Mouse (Mus musculus) neural tube, embryonic 13.5 days (tissue): Measurements from ENCODE around the gene Tln2. TPM values are rescaled to one million over a fixed set of nuclear protein-coding genes. Genes with fewer than 3 reads are reported as not detected.
A peak's percentile ranks its signal among the peaks of the same experiment; 100 is the strongest.

Source experiments
- ATAC-seq: fragments of 200-750 bp; cut with Nextera tagmentation; 2 replicates; pipeline ENCODE4 v1.8.0; 2017; ENCODE audit warnings: low read depth, mild to moderate bottlenecking, moderate TSS enrichment, moderate library complexity
- H3K27ac ChIP-seq: fragments of 300-500 bp; sonication (generic); replicated peaks from 2 replicates; pipeline ENCODE4 v1.5.1; 2015; ENCODE audit warnings: moderate library complexity, mild to moderate bottlenecking, inconsistent platforms
- H3K27me3 ChIP-seq: fragments of 300-500 bp; sonication (generic); 2 replicates; pipeline ENCODE4 v1.6.1; 2015; ENCODE audit warnings: mild to moderate bottlenecking, inconsistent platforms
- H3K36me3 ChIP-seq: fragments of 300-500 bp; sonication (generic); 2 replicates; pipeline ENCODE4 v1.6.1; 2015; ENCODE audit warnings: mild to moderate bottlenecking, inconsistent platforms
- H3K4me1 ChIP-seq: fragments of 300-500 bp; sonication (generic); replicated peaks from 2 replicates; pipeline ENCODE4 v1.6.1; 2015; ENCODE audit warnings: inconsistent platforms
- H3K4me2 ChIP-seq: fragments of 300-500 bp; sonication (generic); 2 replicates; pipeline ENCODE4 v1.6.1; 2015; ENCODE audit warnings: inconsistent platforms, mild to moderate bottlenecking, moderate library complexity
- H3K4me3 ChIP-seq: fragments of 300-500 bp; sonication (generic); 2 replicates; pipeline ENCODE4 v1.5.1; 2015; ENCODE audit warnings: mild to moderate bottlenecking, inconsistent platforms
- H3K9ac ChIP-seq: fragments of 300-500 bp; sonication (generic); 2 replicates; pipeline ENCODE4 v1.6.1; 2015; ENCODE audit warnings: moderate library complexity, mild to moderate bottlenecking, inconsistent platforms
- H3K9me3 ChIP-seq: fragments of 300-500 bp; sonication (generic); 2 replicates; pipeline ENCODE4 v1.6.1; 2016; ENCODE audit warnings: inconsistent platforms
- WGBS: fragments of 180-500 bp; shearing (Covaris S2); methylation state at CpG from one replicate; pipeline ENCODE4 v1.1.7; 2015; 5-methylcytosine and 5-hydroxymethylcytosine counted together
- microRNA counts: library from miRNA; unstranded; fragments of <30 nt; microRNA quantifications from one replicate; lab custom pipeline; 2016
- microRNA-seq: library from miRNA; unstranded; fragments of <30 nt; microRNA quantifications from one replicate; pipeline ENCODE4, GENCODE M21; 2016
- polyA plus RNA-seq: library from polyadenylated mRNA; unstranded; fragments of >200 nt; fragmentation: Nextera tagmentation; extraction: Ambion mirVana; gene quantifications from 2 replicates; pipeline ENCODE4 v1.2.1, GENCODE M21; 2015

Gene Tln2
- polyA plus RNA-seq, 1 experiment from 2014 or later, result 34.7 TPM

DNA sequence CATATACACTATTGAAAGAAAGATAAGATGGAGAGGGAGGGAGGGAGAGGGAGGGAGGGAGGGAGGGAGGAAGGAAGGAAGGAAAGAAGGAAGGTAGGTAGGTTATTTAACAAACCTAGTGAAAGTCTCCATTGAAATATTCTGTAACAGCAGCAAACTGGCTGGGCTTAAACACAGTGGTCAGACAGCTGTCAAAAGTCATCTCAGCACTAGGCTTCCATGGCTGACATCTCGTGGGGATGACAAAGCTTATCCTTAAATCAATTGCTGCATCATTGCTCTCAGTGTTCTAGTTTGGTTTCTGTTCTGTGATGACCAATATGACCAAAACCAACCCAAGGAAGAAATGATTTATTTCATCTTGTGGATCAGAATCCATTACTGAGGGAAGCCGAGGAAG lies 376.0 kb downstream of the Tln2 start:
- no peaks in the 10 kb centered on the region for H3K27me3 ChIP-seq
- 0 out of 2 replicates have a peak, but pooled peaks cover 4% of the 10 kb centered on the region for H3K4me1 ChIP-seq
- WGBS, result 89% methylated on average over 2 of the region's 2 CpGs
- no peak overlapping the region for H3K4me3 ChIP-seq
- ATAC-seq, result no peak
- H3K4me2 ChIP-seq, result no peak overlapping the region
- no peak overlapping the region for H3K9ac ChIP-seq
- H3K36me3 ChIP-seq, result no peaks in the 10 kb centered on the region
- no peak overlapping the region for H3K27ac ChIP-seq
- H3K9me3 ChIP-seq, result no peaks in the 10 kb centered on the region

DNA sequence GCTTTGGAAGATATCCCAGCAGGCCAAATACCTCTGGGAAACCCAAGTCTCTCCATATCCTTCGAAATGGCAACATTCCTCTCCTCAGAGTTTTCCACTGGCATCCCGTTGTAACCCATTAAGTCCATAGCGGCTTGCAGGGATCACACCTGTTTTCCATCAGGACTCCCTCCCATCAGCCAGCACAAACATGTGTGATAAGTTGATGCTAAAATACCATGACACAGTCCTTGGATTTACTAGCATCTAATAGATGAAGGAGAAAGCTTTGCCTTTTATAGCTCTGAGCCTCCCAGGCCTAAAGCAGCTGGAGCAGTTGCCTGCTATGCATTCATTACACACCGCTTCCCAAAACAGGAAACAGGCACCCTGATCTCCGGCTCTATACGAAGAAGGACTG lies 377.5 kb downstream of the Tln2 start:
- Histone ChIP-seq H3K4me2 (no peak overlapping the region), H3K4me1 (0 out of 2 replicates have a peak, but pooled peaks cover 4% of the 10 kb centered on the region), H3K27ac (no peak overlapping the region), H3K9me3 (no peaks in the 10 kb centered on the region), H3K4me3 (no peak overlapping the region), H3K36me3 (no peaks in the 10 kb centered on the region), H3K27me3 (no peaks in the 10 kb centered on the region), H3K9ac (no peak overlapping the region)
- 69% methylated on average over 6 of the region's 6 CpGs for WGBS
- no peak for ATAC-seq

DNA sequence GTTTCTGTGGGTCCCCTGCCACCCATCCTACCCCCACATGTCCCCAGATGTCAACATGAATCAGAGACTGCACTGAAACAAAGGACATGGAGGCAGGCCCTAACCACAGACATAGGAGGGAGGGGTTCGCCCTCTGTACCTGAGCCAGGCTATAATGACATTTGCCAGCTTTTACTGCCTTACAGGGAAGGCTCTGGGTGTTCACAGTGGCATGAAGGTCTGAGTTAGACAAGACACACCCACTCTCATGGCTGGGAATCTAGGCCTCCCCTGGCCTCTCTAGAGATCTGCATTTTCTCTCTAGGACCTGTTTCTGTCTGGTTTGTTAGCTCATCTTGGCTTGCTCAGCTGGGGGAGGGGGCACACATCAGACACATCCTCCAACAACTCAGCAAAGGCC lies 380.8 kb downstream of the Tln2 start:
- WGBS, result 88% methylated on average over 1 of the region's 1 CpGs
- H3K27me3 ChIP-seq, result no peaks in the 10 kb centered on the region
- no peak overlapping the region for H3K27ac ChIP-seq
- H3K9me3 ChIP-seq, result no peaks in the 10 kb centered on the region
- no peaks in the 10 kb centered on the region for H3K36me3 ChIP-seq
- no peak overlapping the region for H3K9ac ChIP-seq
- H3K4me2 ChIP-seq, result no peak overlapping the region
- no peak for ATAC-seq
- H3K4me1 ChIP-seq, result peaks cover 11% of the 10 kb centered on the region
- H3K4me3 ChIP-seq, result no peak overlapping the region

DNA sequence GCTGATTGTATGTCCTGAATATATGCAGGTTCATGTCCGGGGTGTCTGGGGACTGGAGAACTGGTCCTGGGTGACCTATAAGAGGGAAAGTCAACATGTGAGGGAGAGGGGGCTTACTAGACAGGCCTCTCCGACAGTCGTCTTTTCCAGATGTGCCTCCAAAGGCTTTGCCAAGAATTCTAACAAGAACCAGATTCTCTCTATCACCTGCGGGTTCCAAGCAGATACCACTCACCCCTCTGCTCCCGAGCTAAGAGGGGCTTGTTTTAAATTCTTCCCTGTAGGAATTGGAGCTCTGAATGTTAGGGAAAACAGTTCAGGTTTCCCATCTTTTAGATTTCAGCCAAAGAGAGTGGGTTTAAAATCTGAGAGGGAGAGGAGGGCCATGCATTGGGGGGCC lies 381.3 kb downstream of the Tln2 start:
- no peak overlapping the region for H3K4me3 ChIP-seq

DNA sequence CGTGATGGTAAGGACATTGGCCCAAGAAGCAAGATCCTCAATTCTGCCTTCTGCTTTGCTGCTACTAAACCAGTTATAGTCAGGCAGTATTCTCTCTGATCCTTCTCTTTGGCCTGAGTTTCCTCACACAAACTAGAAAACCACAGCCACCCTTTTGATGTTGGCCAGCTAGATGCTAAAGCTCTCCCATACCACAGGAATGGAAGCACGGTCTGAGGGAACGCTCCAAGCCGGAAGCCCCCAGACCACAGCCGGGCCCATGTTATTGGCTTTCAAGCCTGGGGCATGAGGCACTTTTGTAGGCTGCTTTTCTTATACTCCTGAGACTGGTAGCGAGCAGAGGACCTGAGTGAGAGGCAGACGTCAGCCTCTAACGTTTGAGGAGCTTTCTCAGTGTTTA lies 383.4 kb downstream of the Tln2 start:
- H3K36me3 ChIP-seq, result no peaks in the 10 kb centered on the region
- no peak overlapping the region for H3K27ac ChIP-seq
- H3K9me3 ChIP-seq, result no peaks in the 10 kb centered on the region
- peaks cover 7% of the 10 kb centered on the region for H3K4me1 ChIP-seq
- no peak for ATAC-seq
- no peak overlapping the region for H3K9ac ChIP-seq
- H3K27me3 ChIP-seq, result no peaks in the 10 kb centered on the region
- WGBS, result 86% methylated on average over 8 of the region's 8 CpGs
- H3K4me3 ChIP-seq, result no peak overlapping the region
- H3K4me2 ChIP-seq, result no peak overlapping the region

More for the DNA sequence above, 381.3 kb downstream of the Tln2 start:
- Histone ChIP-seq H3K4me1 (peaks cover 11% of the 10 kb centered on the region), H3K27ac (no peak overlapping the region), H3K36me3 (no peaks in the 10 kb centered on the region), H3K9me3 (no peaks in the 10 kb centered on the region), H3K4me2 (no peak overlapping the region), H3K9ac (no peak overlapping the region), H3K27me3 (no peaks in the 10 kb centered on the region)
- 75% methylated on average over 5 of the region's 5 CpGs for WGBS
- ATAC-seq, result no peak

DNA sequence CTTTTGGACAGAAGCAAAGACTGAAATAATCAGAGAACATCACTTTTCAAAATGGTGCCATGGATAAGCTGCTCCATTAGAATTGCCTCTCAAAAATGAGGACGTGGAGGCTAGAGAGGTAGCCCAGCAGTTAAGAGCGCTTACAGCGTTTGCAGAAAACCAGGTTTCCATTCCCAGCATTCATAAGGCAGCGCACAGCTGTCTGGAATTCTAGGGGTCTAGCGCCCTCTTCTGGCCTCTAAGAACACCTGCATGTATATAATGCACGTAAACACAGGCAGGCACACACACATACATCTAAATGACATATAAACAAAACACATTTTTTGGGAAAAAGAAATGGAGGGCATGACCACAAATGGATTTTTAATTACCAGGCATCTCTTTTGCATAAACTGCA lies 385.7 kb downstream of the Tln2 start:
- Histone ChIP-seq H3K4me2 (no peak overlapping the region), H3K9ac (no peak overlapping the region), H3K4me1 (peaks cover 7% of the 10 kb centered on the region), H3K9me3 (no peaks in the 10 kb centered on the region), H3K27me3 (no peaks in the 10 kb centered on the region), H3K27ac (no peak overlapping the region), H3K4me3 (no peak overlapping the region), H3K36me3 (no peaks in the 10 kb centered on the region)
- ATAC-seq, result no peak
- 94% methylated on average over 6 of the region's 6 CpGs for WGBS

DNA sequence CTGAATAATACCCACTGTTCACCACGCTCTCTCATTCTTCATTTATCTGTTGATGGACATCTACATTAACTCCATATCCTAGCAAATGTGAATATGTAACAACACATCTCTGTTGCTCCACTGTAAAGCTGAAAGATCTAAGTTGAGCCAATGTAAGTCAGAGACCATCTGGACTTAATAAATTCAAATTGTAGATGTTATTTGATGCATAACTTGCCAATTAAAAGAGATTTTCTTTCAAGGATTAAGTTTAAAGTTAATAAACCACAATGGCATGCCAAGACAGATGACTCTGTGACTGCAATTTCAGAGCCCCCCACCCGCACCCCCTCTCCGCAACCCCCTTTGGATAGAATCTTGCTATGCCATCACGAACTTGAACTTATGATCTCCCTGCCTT lies 386.3 kb downstream of the Tln2 start:
- Histone ChIP-seq H3K27me3 (no peaks in the 10 kb centered on the region), H3K4me2 (no peak overlapping the region), H3K4me1 (peaks cover 7% of the 10 kb centered on the region), H3K9ac (no peak overlapping the region), H3K9me3 (no peaks in the 10 kb centered on the region), H3K27ac (no peak overlapping the region), H3K36me3 (no peaks in the 10 kb centered on the region), H3K4me3 (no peak overlapping the region)
- ATAC-seq, result no peak
- 93% methylated on average over 4 of the region's 4 CpGs for WGBS

DNA sequence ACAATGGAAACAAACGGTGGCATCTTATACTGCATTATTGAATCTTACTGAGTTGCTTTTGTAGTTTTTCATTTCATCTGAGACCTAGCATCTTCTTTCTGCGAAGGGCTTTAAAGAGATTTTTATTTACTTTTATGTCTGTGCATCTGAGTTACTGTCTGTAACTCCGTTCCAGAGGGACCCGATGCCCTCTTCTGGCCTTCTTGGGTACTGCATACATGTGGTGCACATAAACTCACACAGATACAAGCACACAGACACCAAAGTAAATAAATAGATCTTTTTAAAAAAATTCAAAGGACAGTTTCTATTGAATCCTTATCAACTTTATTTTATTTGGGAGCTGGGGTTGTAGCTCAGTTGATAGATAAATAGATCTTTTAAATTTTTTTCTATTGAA lies 388.1 kb downstream of the Tln2 start:
- 98% methylated on average over 4 of the region's 4 CpGs for WGBS
- no peak for ATAC-seq
- Histone ChIP-seq H3K9ac (no peak overlapping the region), H3K4me2 (no peak overlapping the region), H3K36me3 (no peaks in the 10 kb centered on the region), H3K9me3 (no peaks in the 10 kb centered on the region), H3K27ac (no peak overlapping the region), H3K4me3 (no peak overlapping the region), H3K27me3 (no peaks in the 10 kb centered on the region), H3K4me1 (peaks cover 7% of the 10 kb centered on the region)

DNA sequence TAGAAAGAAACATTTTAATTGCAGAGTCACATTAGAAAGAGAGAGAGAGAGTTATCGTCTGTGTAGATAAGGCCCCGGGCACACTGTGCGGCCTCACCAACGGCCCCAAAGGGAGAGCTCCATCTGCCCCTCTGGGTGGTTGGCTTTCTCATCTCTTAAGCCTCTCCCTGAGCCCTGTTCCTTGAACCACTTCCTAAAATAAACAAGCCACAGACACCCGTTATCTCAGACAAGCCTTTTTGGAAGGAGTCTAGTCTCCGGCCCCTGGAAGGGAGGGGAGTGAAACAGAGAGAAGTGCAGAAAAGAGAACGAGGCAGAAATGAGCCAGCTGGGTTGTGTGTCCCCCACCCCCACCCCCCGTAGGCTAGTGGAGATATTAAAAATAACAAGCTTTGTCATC lies 388.7 kb downstream of the Tln2 start:
- WGBS, result 82% methylated on average over 8 of the region's 8 CpGs
- ATAC-seq, result no peak
- no peak overlapping the region for H3K9ac ChIP-seq
- no peak overlapping the region for H3K27ac ChIP-seq
- H3K9me3 ChIP-seq, result no peaks in the 10 kb centered on the region
- H3K36me3 ChIP-seq, result no peaks in the 10 kb centered on the region
- peaks cover 7% of the 10 kb centered on the region for H3K4me1 ChIP-seq
- no peak overlapping the region for H3K4me3 ChIP-seq
- no peak overlapping the region for H3K4me2 ChIP-seq
- no peaks in the 10 kb centered on the region for H3K27me3 ChIP-seq

DNA sequence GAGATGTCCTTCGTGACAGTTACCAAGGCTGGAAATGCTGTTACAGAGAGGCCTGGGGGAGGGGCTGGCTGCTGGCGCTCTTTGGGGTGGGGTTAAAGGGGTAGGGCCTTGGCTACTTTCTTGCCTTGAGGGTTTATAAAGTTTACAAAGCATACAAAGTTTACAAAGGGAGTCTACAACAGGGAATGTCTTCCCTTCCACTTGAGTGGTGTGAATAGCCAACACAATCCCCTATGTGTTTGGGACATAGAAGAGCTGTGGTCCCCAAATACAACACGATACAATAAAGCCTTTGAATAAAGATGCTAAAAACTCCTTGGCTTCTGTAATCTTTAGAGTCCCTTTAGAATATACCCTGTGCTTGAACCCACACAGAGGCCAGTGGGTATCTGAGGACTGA lies 389.5 kb downstream of the Tln2 start:
- no peak overlapping the region for H3K4me2 ChIP-seq
- H3K36me3 ChIP-seq, result no peaks in the 10 kb centered on the region
- WGBS, result 78% methylated on average over 3 of the region's 3 CpGs
- no peak overlapping the region for H3K27ac ChIP-seq
- no peak overlapping the region for H3K4me3 ChIP-seq
- H3K27me3 ChIP-seq, result no peaks in the 10 kb centered on the region
- H3K9me3 ChIP-seq, result no peaks in the 10 kb centered on the region
- no peak for ATAC-seq
- no peak overlapping the region for H3K9ac ChIP-seq
- peaks cover 6% of the 10 kb centered on the region for H3K4me1 ChIP-seq

MicroRNA genes within 50 kb of the gene (microRNA counts, 519-probe panel; counts per million panel counts)
- 2,335 counts per million, percentile 20 among the panel's probes with 10 or more counts for microRNA mmu-miR-190 (lab: Ali Mortazavi, UCI)

Small RNA genes lying within 50 kb of the gene (microRNA-seq; reads per million reads assigned to microRNA genes)
- 38.1 reads per million, percentile 42 among the genes with 10 or more reads in this experiment for gene Mir190a

Other genes with a start within 250 kb of the Tln2 start
- gene C2cd4b, start 199.7 kb upstream of the Tln2 start, polyA plus RNA-seq, result 0.53 and 0.73 TPM in 2 replicates